Mouse (Mus musculus) gastrocnemius, adult 2 months (tissue): ENCODE results near the gene Gm42906. TPM values are rescaled to one million over a fixed set of nuclear protein-coding genes. Genes with fewer than 3 reads are reported as not detected.

Experiments
- DNase-seq: peaks from one replicate; pipeline ENCODE4 v3.0.0; 2022
- H3K27ac ChIP-seq: fragments of 200-600 bp; 2 replicates; pipeline ENCODE4 v1.8.1; 2022; ENCODE audit warnings: mild to moderate bottlenecking
- H3K4me3 ChIP-seq: fragments of 200-600 bp; 2 replicates; pipeline ENCODE4 v1.8.1; 2022; ENCODE audit warnings: mild to moderate bottlenecking, moderate library complexity
- CTCF ChIP-seq: fragments of 200-600 bp; IDR thresholded peaks from 2 replicates; pipeline ENCODE4 v1.8.1; 2022; ENCODE audit warnings: antibody characterized with exemption, mild to moderate bottlenecking, moderate library complexity
- intact Hi-C: fragments of 180-260 bp; cut with DNase I; formaldehyde crosslinking; loops from one replicate; pipeline ENCODE4 v1.15.1; 2025
- total RNA-seq, 2 experiments: library from RNA; stranded (reverse); gene quantifications; 2 replicates each; pipeline ENCODE4 v1.2.3; 2021

Gene Gm42906
- total RNA-seq, 2 experiments from 2014 or later = 1.1 to 1.3 TPM

- peak; percentile 75 for DNase-seq
- H3K4me3 ChIP-seq = peak within 1 kb of the TSS; percentile 84
- intact Hi-C loops = no loop called here
- peak within 1 kb of the TSS; percentile 81 for H3K27ac ChIP-seq
- no peak for TF ChIP-seq CTCF
Measured at GRCm38 (mm10) chr5:151233400-151234031, 194.4 kb downstream of the Gm42906 start, which contains the start of gene Stard13. Gene Stard13, minus strand, starts transcription at chr5:151233836.

GRCm38 (mm10) chr5:151232576-151233299, 195.2 kb downstream of the Gm42906 start:
- intact Hi-C loops = no loop called here
- peak; percentile 24 for DNase-seq
- TF ChIP-seq CTCF = no peak
- Histone ChIP-seq H3K4me3 (peak overlapping the region; percentile 84), H3K27ac (peak overlapping the region; percentile 81)

DNA sequence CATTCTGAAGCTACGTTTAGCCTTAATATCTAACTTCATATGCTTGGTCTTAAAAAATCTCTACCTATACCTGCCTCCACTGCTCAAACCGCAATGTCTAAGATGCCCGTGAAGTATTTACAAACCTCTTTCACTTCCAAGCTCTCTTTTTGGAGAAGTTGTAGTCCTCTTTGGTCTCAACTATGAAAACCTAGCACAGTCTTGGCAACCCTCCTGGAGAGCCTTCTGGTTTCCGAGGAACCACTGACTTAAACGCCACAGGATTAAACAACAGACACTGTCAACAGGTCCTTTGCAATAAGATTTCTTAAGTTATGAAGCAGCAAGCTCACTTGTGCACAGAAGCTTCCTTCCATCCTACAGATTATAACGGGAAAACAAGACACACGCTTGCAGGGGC, 196.1 kb downstream of the Gm42906 start:
- DNase-seq = no peak
- intact Hi-C loops = no loop called here
- TF ChIP-seq CTCF = no peak
- H3K27ac ChIP-seq = peak overlapping the region; percentile 38
- H3K4me3 ChIP-seq = peak overlapping the region; percentile 17

DNA sequence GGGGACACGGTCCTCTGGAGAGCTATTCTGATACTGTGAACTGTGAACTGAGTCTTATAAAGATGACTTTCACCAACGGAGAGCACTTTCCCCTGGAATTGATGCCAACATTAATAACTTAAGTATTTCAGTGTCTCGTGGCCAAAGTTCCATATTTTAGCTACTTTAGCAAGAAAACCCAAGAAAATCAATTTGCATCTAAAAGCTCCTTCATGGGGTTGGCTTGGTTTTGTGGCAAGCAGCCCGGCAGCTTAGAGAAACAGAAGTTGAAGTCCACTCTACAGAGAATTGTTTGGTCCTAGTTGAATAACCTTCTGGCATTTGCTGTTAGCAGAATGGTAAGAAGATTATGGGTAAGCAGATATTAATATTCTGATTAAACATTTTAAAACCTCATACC, 196.6 kb downstream of the Gm42906 start:
- peak; percentile 45 for DNase-seq
- Histone ChIP-seq H3K27ac (peak overlapping the region; percentile 40; the same call in 1 of the 2 replicates), H3K4me3 (no peak overlapping the region; the same call in 1 of the 2 replicates)
- TF ChIP-seq CTCF = no peak
- intact Hi-C loops = no loop called here

DNA sequence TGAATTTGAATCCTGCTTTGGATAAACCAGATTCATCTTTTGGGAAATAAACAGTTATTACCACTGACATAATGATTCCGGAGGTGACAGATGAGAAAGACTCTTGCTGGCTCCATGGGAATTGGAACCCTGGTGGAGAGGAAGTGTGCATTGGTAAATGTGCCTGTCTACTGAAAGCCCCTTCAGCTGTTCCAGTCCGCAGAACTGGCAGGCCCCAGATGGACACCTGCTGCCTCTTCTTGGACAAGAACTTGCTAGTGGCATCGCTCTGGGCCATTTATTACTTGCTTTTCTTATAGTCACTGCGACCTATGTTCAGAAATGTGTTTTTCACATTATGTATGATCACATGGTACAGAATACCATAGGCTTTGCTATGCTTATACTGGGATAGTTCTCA, 197.5 kb downstream of the Gm42906 start:
- intact Hi-C loops = no loop called here

GRCm38 (mm10) chr5:151228367-151229005, 199.5 kb downstream of the Gm42906 start:
- intact Hi-C loops = no loop called here
- no peak for TF ChIP-seq CTCF
- no peak overlapping the region for H3K4me3 ChIP-seq
- no peak overlapping the region for H3K27ac ChIP-seq
- DNase-seq = no peak

More for the DNA sequence above, 197.5 kb downstream of the Gm42906 start:
- no peak for TF ChIP-seq CTCF
- DNase-seq = no peak
- H3K4me3 ChIP-seq = no peak overlapping the region
- H3K27ac ChIP-seq = no peak overlapping the region; the same call in 1 of the 2 replicates

GRCm38 (mm10) chr5:151223696-151224366, 204.1 kb downstream of the Gm42906 start:
- no peak overlapping the region for H3K27ac ChIP-seq
- intact Hi-C loops = no loop called here
- no peak for TF ChIP-seq CTCF
- DNase-seq = no peak
- H3K4me3 ChIP-seq = no peak overlapping the region

DNA sequence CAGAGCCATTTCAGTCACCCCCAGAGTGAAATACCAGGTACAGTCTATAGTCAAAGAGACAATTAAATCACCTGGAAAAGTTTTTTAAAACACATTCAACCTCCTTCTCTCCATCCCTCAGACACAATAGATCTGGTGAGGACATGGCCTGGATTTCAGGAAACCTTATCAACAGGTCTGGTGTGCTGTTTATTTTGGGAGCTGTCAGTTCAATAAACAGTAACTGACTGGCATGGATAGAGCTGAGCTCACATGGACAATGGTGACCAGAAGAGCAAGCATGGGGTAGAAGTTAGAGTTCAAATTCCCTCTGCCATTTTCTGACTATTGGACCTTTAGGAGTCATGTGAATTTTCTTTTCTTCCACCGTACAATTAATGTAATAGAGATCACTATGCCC, 205.2 kb downstream of the Gm42906 start:
- no peak for DNase-seq
- no peak for TF ChIP-seq CTCF
- Histone ChIP-seq H3K27ac (no peak overlapping the region), H3K4me3 (no peak overlapping the region)
- intact Hi-C loops = no loop called here

GRCm38 (mm10) chr5:151218689-151219115, 209.3 kb downstream of the Gm42906 start:
- peak overlapping the region; percentile 43 for H3K27ac ChIP-seq
- no peak overlapping the region for H3K4me3 ChIP-seq
- no peak for DNase-seq
- no peak for TF ChIP-seq CTCF
- intact Hi-C loops = no loop called here

DNA sequence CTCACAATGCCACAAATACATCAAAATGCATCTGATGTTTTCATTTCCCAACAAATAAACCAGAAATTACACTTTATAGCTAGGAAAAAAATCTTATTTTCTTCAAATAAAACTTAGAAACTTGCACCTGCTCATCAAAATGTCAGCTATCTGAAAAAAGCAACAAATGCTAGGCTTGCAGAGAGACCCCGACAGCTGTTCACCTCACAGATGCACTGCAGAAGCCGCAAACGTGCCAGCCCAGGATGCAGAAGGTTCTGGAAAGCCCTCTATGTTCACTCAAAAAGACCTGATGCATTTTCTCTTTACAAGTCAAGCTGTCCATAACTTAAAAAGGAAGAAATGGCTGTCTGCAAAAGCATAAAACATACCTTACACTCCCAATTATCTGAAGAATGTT, 214.9 kb downstream of the Gm42906 start:
- Histone ChIP-seq H3K4me3 (no peak overlapping the region), H3K27ac (no peak overlapping the region)
- no peak for TF ChIP-seq CTCF
- intact Hi-C loops = no loop called here
- DNase-seq = no peak

DNA sequence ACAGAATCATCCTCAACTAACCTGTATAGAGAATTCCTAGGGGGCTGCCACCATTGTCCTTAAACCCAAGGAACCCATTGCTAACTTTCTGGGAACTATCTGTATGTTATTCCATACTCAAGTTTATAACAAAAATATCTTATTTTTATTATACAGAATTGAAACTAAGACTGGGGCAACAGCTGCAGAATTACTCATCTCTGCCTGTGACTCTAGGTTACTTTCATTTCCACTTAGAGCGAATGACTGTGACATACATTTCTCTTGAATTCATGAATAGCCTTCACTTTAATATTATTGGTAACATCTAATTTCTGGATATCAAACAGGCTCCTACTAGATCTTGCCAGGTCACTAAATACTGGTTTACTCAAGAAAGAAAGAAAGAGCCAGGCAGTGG, 217.1 kb downstream of the Gm42906 start:
- no peak for TF ChIP-seq CTCF
- 0 out of 2 replicates have a peak overlapping the region, but pooled peaks have one; percentile 35 for H3K27ac ChIP-seq
- intact Hi-C loops = no loop called here
- DNase-seq = no peak
- no peak overlapping the region for H3K4me3 ChIP-seq

GRCm38 (mm10) chr5:151210060-151210459, 217.9 kb downstream of the Gm42906 start:
- intact Hi-C loops = no loop called here
- Histone ChIP-seq H3K4me3 (no peak overlapping the region), H3K27ac (no peak overlapping the region)
- DNase-seq = no peak
- no peak for TF ChIP-seq CTCF

DNA sequence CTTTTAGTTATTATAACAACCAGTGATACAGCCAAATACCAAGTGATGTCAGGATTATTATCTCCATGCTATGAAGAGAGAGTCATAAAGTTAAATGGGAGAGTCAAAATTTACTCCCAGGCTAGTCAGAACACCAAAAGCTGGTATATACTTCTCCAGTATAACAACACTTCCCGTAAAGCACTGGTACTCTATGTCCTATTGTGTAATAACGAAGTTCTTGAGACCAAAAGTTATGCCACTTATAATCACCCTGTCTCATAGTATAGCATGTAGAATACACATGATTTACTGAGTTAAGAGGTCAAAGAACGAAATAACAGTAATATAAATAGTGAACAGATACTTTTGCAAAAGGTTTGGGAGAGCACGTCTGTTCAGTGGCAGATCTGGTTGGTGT, 222.9 kb downstream of the Gm42906 start:
- Histone ChIP-seq H3K4me3 (no peak overlapping the region), H3K27ac (no peak overlapping the region)
- no peak for DNase-seq
- intact Hi-C loops = no loop called here
- TF ChIP-seq CTCF = no peak
